Mouse (Mus musculus): Measurements from ENCODE around the gene Napepld.
A peak's percentile ranks its signal among the peaks of the same experiment; 100 is the strongest.
"Not testable (repeated sequence)": the region's sequence is repeated elsewhere in the genome, so short reads cannot be mapped to it uniquely, and the experiment has no call there.

Napepld gene

GRCm38 (mm10) chr5:21667191-21668137 lies 33.7 kb downstream of the Napepld start:
- no peak for DNase-seq (ENCODE audit: low read depth in 2 of 2, low spot score in 2 of 2)

- DNase-seq (ENCODE audit: low read depth in 2 of 2, low spot score in 2 of 2), result no peak
Measured at GRCm38 (mm10) chr5:21663081-21663480, 38.1 kb downstream of the Napepld start.

GRCm38 (mm10) chr5:21660850-21661249 lies 40.3 kb downstream of the Napepld start:
- DNase-seq (ENCODE audit: low read depth in 2 of 2, low spot score in 2 of 2), result no peak

GRCm38 (mm10) chr5:21658623-21659395 lies 42.4 kb downstream of the Napepld start:
- peak; percentile 40 to 68 for DNase-seq (ENCODE audit: low read depth in 2 of 2, low spot score in 2 of 2)

- DNase-seq (ENCODE audit: low read depth in 2 of 2, low spot score in 2 of 2), result no peak
Measured at GRCm38 (mm10) chr5:21658038-21658437, 43.2 kb downstream of the Napepld start.

GRCm38 (mm10) chr5:21656912-21657311 lies 44.3 kb downstream of the Napepld start:
- no peak for DNase-seq (ENCODE audit: low read depth in 2 of 2, low spot score in 2 of 2)

- DNase-seq (ENCODE audit: low read depth in 2 of 2, low spot score in 2 of 2), result no peak
Measured at GRCm38 (mm10) chr5:21651885-21652612, 49.1 kb downstream of the Napepld start.

- DNase-seq (ENCODE audit: low read depth in 2 of 2, low spot score in 2 of 2), result no peak
Measured at GRCm38 (mm10) chr5:21650736-21651135, 50.5 kb downstream of the Napepld start.

- DNase-seq (ENCODE audit: low read depth in 2 of 2, low spot score in 2 of 2), result no peak
Measured at GRCm38 (mm10) chr5:21646133-21646491, 55.1 kb downstream of the Napepld start.

GRCm38 (mm10) chr5:21645439-21646132 lies 55.6 kb downstream of the Napepld start, which contains the start of the genes Fbxl13 and Armc10:
Gene Fbxl13, minus strand, starts transcription at chr5:21645634.
Gene Armc10, plus strand, starts transcription at chr5:21645813.
- DNase-seq (ENCODE audit: low read depth in 2 of 2, low spot score in 2 of 2), result peak; percentile 81 to 82

GRCm38 (mm10) chr5:21644891-21645438 lies 56.2 kb downstream of the Napepld start:
- DNase-seq (ENCODE audit: low read depth in 2 of 2, low spot score in 2 of 2), result no peak

- no peak for DNase-seq (ENCODE audit: low read depth in 2 of 2, low spot score in 2 of 2)
Measured at GRCm38 (mm10) chr5:21643606-21644005, 57.6 kb downstream of the Napepld start.

- peak; percentile 34 to 53 for DNase-seq (ENCODE audit: low read depth in 2 of 2, low spot score in 2 of 2)
Measured at GRCm38 (mm10) chr5:21640961-21641360, 60.2 kb downstream of the Napepld start.

- no peak for DNase-seq (ENCODE audit: low read depth in 2 of 2, low spot score in 2 of 2)
Measured at GRCm38 (mm10) chr5:21625916-21626315, 75.3 kb downstream of the Napepld start.

- DNase-seq (ENCODE audit: low read depth in 2 of 2, low spot score in 2 of 2), result no peak
Measured at GRCm38 (mm10) chr5:21616450-21617009, 84.7 kb downstream of the Napepld start.

- not testable (repeated sequence) for DNase-seq (ENCODE audit: low read depth in 2 of 2, low spot score in 2 of 2)
Measured at GRCm38 (mm10) chr5:21614299-21614698, 86.9 kb downstream of the Napepld start.

All from CD8-positive naive resting alpha-beta T cell, adult 2 months (primary cell).